Mouse (Mus musculus) ES-Bruce4 (cell line): ENCODE results near the gene Rtf2.

Source experiments
- CTCF ChIP-seq: IDR thresholded peaks from one replicate; pipeline ENCODE4 v1.8.1; 2011; ENCODE audit warnings: low read depth, low read length
- EP300 ChIP-seq: IDR thresholded peaks from 2 replicates; pipeline ENCODE4 v1.6.1; 2011; ENCODE audit warnings: low read depth, low read length; ENCODE audit not compliant: insufficient read depth
- POLR2A ChIP-seq: IDR thresholded peaks from one replicate; pipeline ENCODE4 v1.8.1; 2011; ENCODE audit warnings: low read length; ENCODE audit not compliant: insufficient read depth

GRCm38 (mm10) chr2:172406173-172406572, 34.2 kb upstream of the Rtf2 start:
- TF ChIP-seq CTCF (no peak), POLR2A (no peak), EP300 (no peak)
